Mouse (Mus musculus): ENCODE results near the gene Castor1. TPM values are rescaled to one million over a fixed set of nuclear protein-coding genes. Genes with fewer than 3 reads are reported as not detected.
A peak's percentile ranks its signal among the peaks of the same experiment; 100 is the strongest.

Castor1 gene
- total RNA-seq, 2 experiments from 2014 or later: 6.3 to 9.1 TPM

GRCm38 (mm10) chr11:4231435-4231834, 13.4 kb downstream of the Castor1 start:
- DNase-seq (ENCODE audit: low spot score in 2 of 2): no peak

GRCm38 (mm10) chr11:4232644-4233043, 14.6 kb downstream of the Castor1 start:
- no peak for DNase-seq (ENCODE audit: low spot score in 2 of 2)

- DNase-seq (ENCODE audit: low spot score in 2 of 2): no peak
Measured at GRCm38 (mm10) chr11:4235052-4235655, 17.1 kb downstream of the Castor1 start.

GRCm38 (mm10) chr11:4235665-4236545, 17.9 kb downstream of the Castor1 start, which contains the start of gene Osm:
Osm (plus strand) TSS chr11:4236420.
- DNase-seq (ENCODE audit: low spot score in 2 of 2): no peak

- DNase-seq (ENCODE audit: low spot score in 2 of 2): no peak
Measured at GRCm38 (mm10) chr11:4236546-4237067, 18.6 kb downstream of the Castor1 start.

GRCm38 (mm10) chr11:4237389-4237912, 19.4 kb downstream of the Castor1 start:
- DNase-seq (ENCODE audit: low spot score in 2 of 2): no peak

GRCm38 (mm10) chr11:4238167-4238566, 20.1 kb downstream of the Castor1 start:
- no peak for DNase-seq (ENCODE audit: low spot score in 2 of 2)

GRCm38 (mm10) chr11:4239691-4240090, 21.7 kb downstream of the Castor1 start:
- DNase-seq (ENCODE audit: low spot score in 2 of 2): no peak

GRCm38 (mm10) chr11:4240151-4240550, 22.1 kb downstream of the Castor1 start:
- no peak for DNase-seq (ENCODE audit: low spot score in 2 of 2)

GRCm38 (mm10) chr11:4241180-4241579, 23.2 kb downstream of the Castor1 start:
- DNase-seq (ENCODE audit: low spot score in 2 of 2): no peak

- DNase-seq (ENCODE audit: low spot score in 2 of 2): no peak
Measured at GRCm38 (mm10) chr11:4246126-4246525, 28.1 kb downstream of the Castor1 start.

- no peak for DNase-seq (ENCODE audit: low spot score in 2 of 2)
Measured at GRCm38 (mm10) chr11:4246623-4247022, 28.6 kb downstream of the Castor1 start.

- DNase-seq (ENCODE audit: low spot score in 2 of 2): no peak
Measured at GRCm38 (mm10) chr11:4247201-4247959, 29.4 kb downstream of the Castor1 start.

- DNase-seq (ENCODE audit: low spot score in 2 of 2): no peak
Measured at GRCm38 (mm10) chr11:4249151-4249550, 31.1 kb downstream of the Castor1 start.

- DNase-seq (ENCODE audit: low spot score in 2 of 2): no peak
Measured at GRCm38 (mm10) chr11:4250290-4250689, 32.3 kb downstream of the Castor1 start.

- DNase-seq (ENCODE audit: low spot score in 2 of 2): no peak
Measured at GRCm38 (mm10) chr11:4251376-4251775, 33.4 kb downstream of the Castor1 start.

- DNase-seq (ENCODE audit: low spot score in 2 of 2): no peak
Measured at GRCm38 (mm10) chr11:4252886-4253285, 34.9 kb downstream of the Castor1 start.

GRCm38 (mm10) chr11:4256846-4257607, 39.0 kb downstream of the Castor1 start, which contains the start of gene Lif:
Lif (plus strand) TSS chr11:4257557.
- no peak for DNase-seq (ENCODE audit: low spot score in 2 of 2)

GRCm38 (mm10) chr11:4257756-4258155, 39.7 kb downstream of the Castor1 start:
- no peak for DNase-seq (ENCODE audit: low spot score in 2 of 2)

- peak; percentile 84 to 90 for DNase-seq (ENCODE audit: low spot score in 2 of 2)
Measured at GRCm38 (mm10) chr11:4258657-4259082, 40.6 kb downstream of the Castor1 start.

Measured in layer of hippocampus, postnatal 14 days (tissue).